12 mouse cellular contexts compared by ENCODE assay signal in genomic region chr17:26936921-26937695, GRCm38 (mm10). TPM values are rescaled to one million over a fixed set of nuclear protein-coding genes. Genes with fewer than 3 reads are reported as not detected.
DNase-seq lines count a peak whose midpoint lies in the region; ATAC-seq lines count a peak whose summit lies in the region.
"Had no signal": no experiment of that assay in that cellular context is flagged by ENCODE, and none has a peak within 500 bp of the region (broad histone marks: within the 10 kb centered on the region; RNA-seq: fewer than 3 reads in every experiment).

No protein-coding gene starts in this region.

- DNase-seq in heart, adult 11 months, result peak; percentile 95
- no peak for DNase-seq in heart, postnatal 10 days
- DNase-seq in lung, postnatal 4 days, result no peak
- no peak for DNase-seq in embryonic facial prominence, embryonic 10.5 days (ENCODE audit: low spot score)
- DNase-seq in limb, embryonic 11.5 days (ENCODE audit: low spot score), result peak; percentile 17
- no peak for DNase-seq in left cerebral cortex, postnatal 14 days (ENCODE audit: low spot score in 2 of 2)
- DNase-seq: kidney, postnatal 36 days; right cerebral cortex, adult 18-20 months had no signal

- H3K27me3 ChIP-seq in lung, embryonic 15.5 days, result no peaks in the 10 kb centered on the region
- no peaks in the 10 kb centered on the region for H3K27me3 ChIP-seq in embryonic facial prominence, embryonic 10.5 days (replicated peaks; ENCODE audit: low read depth, poor library complexity, severe bottlenecking)
- no peaks in the 10 kb centered on the region for H3K27me3 ChIP-seq in limb, embryonic 11.5 days (ENCODE audit: control insufficient read depth, insufficient read depth, low read length)
- H3K27me3 ChIP-seq: stomach, embryonic 15.5 days had no signal

- peaks cover 46% of the 10 kb centered on the region for H3K4me1 ChIP-seq in lung, embryonic 15.5 days
- H3K4me1 ChIP-seq in embryonic facial prominence, embryonic 10.5 days, result peaks cover 71% of the 10 kb centered on the region
- peaks cover 24% of the 10 kb centered on the region for H3K4me1 ChIP-seq in limb, embryonic 11.5 days (ENCODE audit: control insufficient read depth, insufficient read depth, low read length)

- H3K9ac ChIP-seq in lung, embryonic 15.5 days, result no peak overlapping the region
- H3K9ac ChIP-seq in limb, embryonic 11.5 days (ENCODE audit: low read length), result no peak overlapping the region
- H3K9ac ChIP-seq: stomach, embryonic 15.5 days had no signal

- intact Hi-C loops in heart, postnatal 10 days (cut with DNase I), result no loop called here
- intact Hi-C loops in left cerebral cortex, postnatal 14 days (cut with DNase I), result no loop called here

- WGBS in lung, embryonic 15.5 days, result 77% methylated on average over 15 of the region's 15 CpGs
- WGBS in embryonic facial prominence, embryonic 10.5 days, result 88% methylated on average over 15 of the region's 15 CpGs
- 88% methylated on average over 15 of the region's 15 CpGs for WGBS in limb, embryonic 11.5 days

- H3K27ac ChIP-seq in lung, embryonic 15.5 days, result no peak overlapping the region
- no peak overlapping the region; the same call in 1 of the 2 replicates for H3K27ac ChIP-seq in embryonic facial prominence, embryonic 10.5 days (replicated peaks)
- H3K27ac ChIP-seq in limb, embryonic 11.5 days (replicated peaks; ENCODE audit: low read depth, low read length), result no peak overlapping the region
- H3K27ac ChIP-seq: macrophage; stomach, embryonic 15.5 days had no signal

- peaks cover 20% of the 10 kb centered on the region for H3K36me3 ChIP-seq in lung, embryonic 15.5 days
- peaks cover 38% of the 10 kb centered on the region for H3K36me3 ChIP-seq in embryonic facial prominence, embryonic 10.5 days (replicated peaks)
- H3K36me3 ChIP-seq in limb, embryonic 11.5 days (ENCODE audit: control insufficient read depth, insufficient read depth, low read length), result no peaks in the 10 kb centered on the region

- H3K4me2 ChIP-seq in lung, embryonic 15.5 days, result peak overlapping the region; percentile 95
- H3K4me2 ChIP-seq in limb, embryonic 11.5 days (ENCODE audit: low read depth, severe bottlenecking), result no peak overlapping the region

- H3K4me3 ChIP-seq in lung, embryonic 15.5 days, result no peak overlapping the region
- H3K4me3 ChIP-seq in embryonic facial prominence, embryonic 10.5 days, result peak overlapping the region; percentile 77
- no peak overlapping the region for H3K4me3 ChIP-seq in limb, embryonic 11.5 days (ENCODE audit: low read depth, low read length)

- no peak for ATAC-seq in lung, embryonic 15.5 days (ENCODE audit: borderline replicate concordance, extremely low read depth, low FRiP score, low TSS enrichment)
- ATAC-seq in limb, embryonic 11.5 days (ENCODE audit: insufficient number of reproducible peaks, low FRiP score, low TSS enrichment, low read depth), result no peak
- ATAC-seq in activated CD4-positive, CD25-positive, alpha-beta regulatory T cell, adult 4 months, result no peak

- no peaks in the 10 kb centered on the region for H3K9me3 ChIP-seq in lung, embryonic 15.5 days
- H3K9me3 ChIP-seq in embryonic facial prominence, embryonic 10.5 days, result no peaks in the 10 kb centered on the region
- H3K9me3 ChIP-seq in limb, embryonic 11.5 days (ENCODE audit: control insufficient read depth, low read length), result no peaks in the 10 kb centered on the region
- H3K9me3 ChIP-seq: stomach, embryonic 15.5 days had no signal

RNA-seq across cellular contexts. Expression of gene Cuta, which starts 2.3 kb away (rescaled TPM):
- 100 to 1,000 TPM; 102 to 105 TPM for total RNA-seq in heart, postnatal 10 days (2021)
- polyA plus RNA-seq in lung, embryonic 15.5 days (2015; fragmentation: Nextera tagmentation; extraction: Ambion mirVana), result 182 and 184 TPM in 2 replicates
- 176 and 182 TPM in 2 replicates for polyA plus RNA-seq in embryonic facial prominence, embryonic 10.5 days (2016; fragmentation: Nextera tagmentation; extraction: Ambion mirVana)
- polyA plus RNA-seq in limb, embryonic 11.5 days (2014; fragmentation: Nextera tagmentation; extraction: Ambion mirVana), result 164 and 170 TPM in 2 replicates
- polyA plus RNA-seq in activated CD4-positive, CD25-positive, alpha-beta regulatory T cell, adult 4 months (2017; shearing (Covaris generic)), result 100 to 1,000 TPM; 147 to 198 TPM
- total RNA-seq in left cerebral cortex, postnatal 14 days (2021), result 100 to 1,000 TPM; 127 to 133 TPM

RNA-seq across cellular contexts. Expression of gene Syngap1, which starts 3.9 kb away (rescaled TPM):
- 10 to 100 TPM in 1 of 2 experiments, 1 to 10 TPM in 1; 9.3 to 10.8 TPM for total RNA-seq in heart, postnatal 10 days (2021)
- 1.5 and 2.1 TPM in 2 replicates for polyA plus RNA-seq in lung, embryonic 15.5 days (2015; fragmentation: Nextera tagmentation; extraction: Ambion mirVana)
- polyA plus RNA-seq in embryonic facial prominence, embryonic 10.5 days (2016; fragmentation: Nextera tagmentation; extraction: Ambion mirVana), result 1.4 and 1.6 TPM in 2 replicates
- 3.1 and 3.5 TPM in 2 replicates for polyA plus RNA-seq in limb, embryonic 11.5 days (2014; fragmentation: Nextera tagmentation; extraction: Ambion mirVana)
- polyA plus RNA-seq in activated CD4-positive, CD25-positive, alpha-beta regulatory T cell, adult 4 months (2017; shearing (Covaris generic)), result not detected
- total RNA-seq in left cerebral cortex, postnatal 14 days (2021), result 100 to 1,000 TPM; 594 to 653 TPM

RNA-seq across cellular contexts. Expression of gene Phf1, which starts 4.3 kb away (rescaled TPM):
- 10 to 100 TPM; 10.1 to 12.4 TPM for total RNA-seq in heart, postnatal 10 days (2021)
- 7.6 and 8.7 TPM in 2 replicates for polyA plus RNA-seq in lung, embryonic 15.5 days (2015; fragmentation: Nextera tagmentation; extraction: Ambion mirVana)
- 3.8 and 4.7 TPM in 2 replicates for polyA plus RNA-seq in embryonic facial prominence, embryonic 10.5 days (2016; fragmentation: Nextera tagmentation; extraction: Ambion mirVana)
- polyA plus RNA-seq in limb, embryonic 11.5 days (2014; fragmentation: Nextera tagmentation; extraction: Ambion mirVana), result 4.7 and 5.0 TPM in 2 replicates
- 10 to 100 TPM; 10.4 to 13.5 TPM for polyA plus RNA-seq in activated CD4-positive, CD25-positive, alpha-beta regulatory T cell, adult 4 months (2017; shearing (Covaris generic))
- 10 to 100 TPM; 16.8 to 20.2 TPM for total RNA-seq in left cerebral cortex, postnatal 14 days (2021)

RNA-seq across cellular contexts. Expression of gene Kifc5b, which starts 20.2 kb away (rescaled TPM):
- total RNA-seq in heart, postnatal 10 days (2021), result 1 to 10 TPM; 3.9 to 4.1 TPM
- polyA plus RNA-seq in lung, embryonic 15.5 days (2015; fragmentation: Nextera tagmentation; extraction: Ambion mirVana), result 8.0 and 9.8 TPM in 2 replicates
- polyA plus RNA-seq in embryonic facial prominence, embryonic 10.5 days (2016; fragmentation: Nextera tagmentation; extraction: Ambion mirVana), result 11.6 and 12.1 TPM in 2 replicates
- polyA plus RNA-seq in limb, embryonic 11.5 days (2014; fragmentation: Nextera tagmentation; extraction: Ambion mirVana), result 7.3 and 9.8 TPM in 2 replicates
- polyA plus RNA-seq in activated CD4-positive, CD25-positive, alpha-beta regulatory T cell, adult 4 months (2017; shearing (Covaris generic)), result 1 to 10 TPM; 2.0 to 4.5 TPM
- 1 to 10 TPM; 2.9 to 3.3 TPM for total RNA-seq in left cerebral cortex, postnatal 14 days (2021)

RNA-seq across cellular contexts. Expression of gene Zbtb9, which starts 35.9 kb away (rescaled TPM):
- total RNA-seq in heart, postnatal 10 days (2021), result 1 to 10 TPM; 2.7 to 4.9 TPM
- polyA plus RNA-seq in lung, embryonic 15.5 days (2015; fragmentation: Nextera tagmentation; extraction: Ambion mirVana), result 16.3 and 16.9 TPM in 2 replicates
- 20.1 and 20.6 TPM in 2 replicates for polyA plus RNA-seq in embryonic facial prominence, embryonic 10.5 days (2016; fragmentation: Nextera tagmentation; extraction: Ambion mirVana)
- polyA plus RNA-seq in limb, embryonic 11.5 days (2014; fragmentation: Nextera tagmentation; extraction: Ambion mirVana), result 11.5 and 14.0 TPM in 2 replicates
- 1 to 10 TPM; 8.6 to 9.8 TPM for polyA plus RNA-seq in activated CD4-positive, CD25-positive, alpha-beta regulatory T cell, adult 4 months (2017; shearing (Covaris generic))
- 10 to 100 TPM; 16.1 to 16.3 TPM for total RNA-seq in left cerebral cortex, postnatal 14 days (2021)

Comparison
In these comparisons a context has a peak if more than half of its experiments do, and no peak if none do; other contexts are left out.
1. DNase-seq: peak in heart, adult 11 months (single experiment) and limb, embryonic 11.5 days (single experiment); none in heart, postnatal 10 days (0 of 2), lung, postnatal 4 days (0 of 2), embryonic facial prominence, embryonic 10.5 days (single experiment) and left cerebral cortex, postnatal 14 days (0 of 2).